Mouse (Mus musculus) CH12.LX (cell line): ENCODE data around the gene Babam2.

Source experiments
- CTCF ChIP-seq, 2 experiments: IDR thresholded peaks in 1 of 2; conservative IDR thresholded peaks in 1 of 2; 2 replicates each; pipeline ENCODE4 v1.5.1; 2011 to 2012; ENCODE audit warnings: low read depth in 2 of 2, low read length in 2 of 2, improper control_type of control experiment in 1 of 2, inconsistent platforms in 1 of 2, mild to moderate bottlenecking in 1 of 2, moderate library complexity in 1 of 2
- E2F4 ChIP-seq: IDR thresholded peaks from 2 replicates; pipeline ENCODE4 v1.6.1; 2011; ENCODE audit warnings: low read depth, low read length, improper control_type of control experiment; ENCODE audit not compliant: insufficient replicate concordance
- MAFK ChIP-seq: IDR thresholded peaks from 2 replicates; pipeline ENCODE4 v1.6.1; 2011; ENCODE audit warnings: low read length, improper control_type of control experiment; ENCODE audit not compliant: insufficient replicate concordance
- MAX ChIP-seq: IDR thresholded peaks from 2 replicates; pipeline ENCODE4 v1.6.1; 2011; ENCODE audit warnings: low read length, improper control_type of control experiment
- NRF1 ChIP-seq: IDR thresholded peaks from 2 replicates; pipeline ENCODE4 v1.6.1; 2014; ENCODE audit warnings: low read depth, mild to moderate bottlenecking, inconsistent platforms, low read length, improper control_type of control experiment, moderate library complexity
- POLR2A ChIP-seq: IDR thresholded peaks from 2 replicates; pipeline ENCODE4 v1.6.1; 2011; ENCODE audit warnings: low read depth, mild to moderate bottlenecking, improper control_type of control experiment, low read length
- ZC3H11A ChIP-seq: IDR thresholded peaks from 2 replicates; pipeline ENCODE4 v1.6.1; 2012; ENCODE audit warnings: low read depth, mild to moderate bottlenecking, inconsistent platforms, low read length, improper control_type of control experiment

- TF ChIP-seq POLR2A (no peak), CTCF (conservative IDR thresholded peaks at IDR 0.05 in 1 of 2, IDR thresholded peaks at IDR 0.05 in 1 of 2; ENCODE audit: low read depth in 2 of 2, low read length in 2 of 2) (no peak), MAX (no peak), E2F4 (no peak), NRF1 (no peak), MAFK (no peak), ZC3H11A (no peak)
Observed at GRCm38 (mm10) chr5:31940876-31941275, 243.4 kb downstream of the Babam2 start.
